Mouse (Mus musculus): ENCODE results near the gene Rnf145. TPM values are rescaled to one million over a fixed set of nuclear protein-coding genes. Genes with fewer than 3 reads are reported as not detected.

The Rnf145 gene
- total and polyA plus RNA-seq, 2 experiments from 2014 or later = 23.3 to 38.1 TPM

DNA sequence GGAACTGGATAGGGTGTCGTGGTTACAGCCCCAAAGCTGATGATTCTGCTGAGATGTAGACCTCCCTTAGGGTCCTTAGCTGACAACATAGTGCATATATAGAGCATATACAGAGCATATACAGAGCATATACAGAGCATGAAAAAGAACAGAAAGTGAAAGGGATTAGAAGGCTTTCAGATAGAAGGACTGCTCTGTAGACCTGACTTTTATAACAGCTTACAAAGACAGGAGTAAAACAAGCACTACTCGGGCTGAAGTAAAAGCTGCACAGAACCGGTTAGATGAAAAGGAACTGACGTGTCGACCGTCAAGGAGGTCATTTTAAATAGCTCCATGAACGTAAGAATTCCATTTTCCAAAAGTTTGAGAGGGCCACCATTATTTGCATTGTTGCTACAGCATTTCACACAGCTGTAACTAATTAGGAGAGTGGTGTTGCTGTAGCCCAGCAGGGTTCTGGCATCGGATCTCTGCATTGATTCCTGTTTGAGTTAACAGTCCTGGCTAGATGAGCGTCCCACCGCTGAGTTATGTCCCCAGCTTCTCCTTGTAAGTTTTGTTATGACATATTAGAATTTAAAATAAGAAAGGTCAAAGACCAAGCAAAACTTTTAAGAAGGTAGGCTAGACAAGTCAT is 20.6 kb downstream of the Rnf145 start:
- DNase-seq (ENCODE audit: low spot score) = no peak
- TF ChIP-seq EP300 (IDR thresholded peaks at IDR 0.05; ENCODE audit: low read depth) (no peak), CTCF (IDR thresholded peaks at IDR 0.05; ENCODE audit: low read depth) (no peak)
- no peak overlapping the region for H3K4me3 ChIP-seq (ENCODE audit: low read depth, low read length)
- no peaks in the 10 kb centered on the region for H3K27me3 ChIP-seq (ENCODE audit: control insufficient read depth, insufficient read depth, low read length)
- peaks cover 28% of the 10 kb centered on the region for H3K36me3 ChIP-seq (replicated peaks; ENCODE audit: control insufficient read depth, insufficient read depth, low read length)
- H3K9me3 ChIP-seq (replicated peaks; ENCODE audit: control insufficient read depth, low read length) = no peaks in the 10 kb centered on the region
- 0 out of 2 replicates have a peak, but pooled peaks cover 4% of the 10 kb centered on the region for H3K4me1 ChIP-seq (ENCODE audit: control insufficient read depth, insufficient read depth)
- H3K9ac ChIP-seq (replicated peaks; ENCODE audit: low read depth, low read length) = no peak overlapping the region
- no peak for ATAC-seq (ENCODE audit: insufficient read depth, low read depth)
- H3K4me2 ChIP-seq (ENCODE audit: low read depth, low read length) = no peak overlapping the region
- WGBS = 81% methylated on average over 10 of the region's 10 CpGs
- no peak overlapping the region for H3K27ac ChIP-seq (ENCODE audit: low read depth)

DNA sequence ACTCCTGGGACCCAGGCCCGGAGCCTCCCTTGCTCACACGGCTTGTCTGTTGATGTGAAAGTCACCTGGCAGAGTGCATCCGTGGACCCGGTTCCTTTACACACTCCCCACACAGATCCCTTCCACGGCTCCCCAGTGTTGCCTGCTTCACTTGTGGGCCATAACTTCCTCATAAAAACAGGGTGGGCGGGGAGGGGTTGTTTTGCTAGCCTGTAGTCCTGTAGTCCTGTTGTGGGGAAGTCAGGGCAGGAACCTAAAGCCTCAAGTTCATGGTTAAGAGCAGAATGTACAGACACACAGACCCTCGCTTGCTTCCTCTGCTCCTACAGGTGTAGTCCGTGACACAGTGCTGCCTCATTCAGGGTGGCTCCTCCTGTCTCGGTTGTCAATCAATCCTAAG is 21.5 kb downstream of the Rnf145 start:
- TF ChIP-seq EP300 (IDR thresholded peaks at IDR 0.05; ENCODE audit: low read depth) (no peak), CTCF (IDR thresholded peaks at IDR 0.05; ENCODE audit: low read depth) (no peak)
- Histone ChIP-seq H3K27ac (ENCODE audit: low read depth) (no peak overlapping the region), H3K4me1 (ENCODE audit: control insufficient read depth, insufficient read depth) (0 out of 2 replicates have a peak, but pooled peaks cover 4% of the 10 kb centered on the region), H3K4me3 (ENCODE audit: low read depth, low read length) (no peak overlapping the region), H3K9me3 (replicated peaks; ENCODE audit: control insufficient read depth, low read length) (no peaks in the 10 kb centered on the region), H3K9ac (replicated peaks; ENCODE audit: low read depth, low read length) (no peak overlapping the region), H3K4me2 (ENCODE audit: low read depth, low read length) (no peak overlapping the region), H3K27me3 (ENCODE audit: control insufficient read depth, insufficient read depth, low read length) (no peaks in the 10 kb centered on the region), H3K36me3 (replicated peaks; ENCODE audit: control insufficient read depth, insufficient read depth, low read length) (peaks cover 30% of the 10 kb centered on the region)
- DNase-seq (ENCODE audit: low spot score) (no peak), ATAC-seq (ENCODE audit: insufficient read depth, low read depth) (no peak)
- 79% methylated on average over 9 of the region's 9 CpGs for WGBS

DNA sequence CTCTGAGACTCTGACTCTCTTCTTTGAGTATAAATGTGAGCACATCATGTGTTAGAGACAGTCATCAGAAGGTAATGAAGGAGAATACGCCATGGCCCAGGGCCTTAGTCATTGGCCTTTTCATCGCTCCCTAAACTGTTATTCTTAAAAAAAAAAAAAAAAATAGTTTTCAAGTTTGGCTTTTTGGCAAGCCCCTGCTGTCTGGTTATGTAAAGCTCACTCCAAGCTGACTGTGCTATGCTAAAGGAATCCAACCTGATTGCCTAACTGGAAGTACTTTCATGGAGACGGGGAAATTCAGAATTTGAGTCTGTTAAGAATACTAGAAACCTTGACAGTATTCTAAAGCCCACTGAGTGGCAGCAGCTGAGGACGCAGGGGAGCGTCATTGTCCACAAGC is 22.5 kb downstream of the Rnf145 start:
- H3K9ac ChIP-seq (replicated peaks; ENCODE audit: low read depth, low read length) = no peak overlapping the region
- no peak for DNase-seq (ENCODE audit: low spot score)
- H3K27me3 ChIP-seq (ENCODE audit: control insufficient read depth, insufficient read depth, low read length) = no peaks in the 10 kb centered on the region
- H3K36me3 ChIP-seq (replicated peaks; ENCODE audit: control insufficient read depth, insufficient read depth, low read length) = peaks cover 30% of the 10 kb centered on the region
- no peak for ATAC-seq (ENCODE audit: insufficient read depth, low read depth)
- no peaks in the 10 kb centered on the region for H3K9me3 ChIP-seq (replicated peaks; ENCODE audit: control insufficient read depth, low read length)
- 0 out of 2 replicates have a peak, but pooled peaks cover 4% of the 10 kb centered on the region for H3K4me1 ChIP-seq (ENCODE audit: control insufficient read depth, insufficient read depth)
- no peak for TF ChIP-seq EP300 (IDR thresholded peaks at IDR 0.05; ENCODE audit: low read depth)
- no peak for TF ChIP-seq CTCF (IDR thresholded peaks at IDR 0.05; ENCODE audit: low read depth)
- no peak overlapping the region for H3K27ac ChIP-seq (ENCODE audit: low read depth)
- WGBS = 81% methylated on average over 5 of the region's 5 CpGs
- H3K4me2 ChIP-seq (ENCODE audit: low read depth, low read length) = no peak overlapping the region
- H3K4me3 ChIP-seq (ENCODE audit: low read depth, low read length) = no peak overlapping the region

DNA sequence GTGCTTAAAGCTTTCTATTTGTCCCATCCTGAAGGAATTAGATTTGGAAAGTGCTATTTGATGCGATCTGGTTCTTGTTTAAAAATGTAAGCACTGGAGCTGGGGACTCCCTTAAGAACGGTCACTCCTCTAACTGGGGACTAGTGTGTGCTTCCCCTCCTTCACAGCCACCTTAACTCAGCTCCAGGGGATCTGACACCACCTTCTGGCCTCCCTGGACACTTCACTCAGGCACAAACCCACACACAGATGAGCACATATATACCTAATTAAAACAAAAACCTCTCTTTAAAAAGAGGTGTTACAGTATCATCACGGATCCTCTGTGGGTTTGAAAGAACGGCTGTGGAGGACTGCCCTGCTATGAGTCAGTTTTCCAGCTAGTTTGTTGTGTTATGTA is 23.0 kb downstream of the Rnf145 start:
- no peak overlapping the region for H3K4me2 ChIP-seq (ENCODE audit: low read depth, low read length)
- no peak for DNase-seq (ENCODE audit: low spot score)
- TF ChIP-seq CTCF (IDR thresholded peaks at IDR 0.05; ENCODE audit: low read depth) = peak; percentile 21; the same call in 1 of the 2 replicates
- TF ChIP-seq EP300 (IDR thresholded peaks at IDR 0.05; ENCODE audit: low read depth) = no peak
- whole genome bisulfite sequencing = 77% methylated on average over 4 of the region's 4 CpGs
- no peak overlapping the region for H3K27ac ChIP-seq (ENCODE audit: low read depth)
- no peak overlapping the region for H3K4me3 ChIP-seq (ENCODE audit: low read depth, low read length)
- no peaks in the 10 kb centered on the region for H3K27me3 ChIP-seq (ENCODE audit: control insufficient read depth, insufficient read depth, low read length)
- H3K9me3 ChIP-seq (replicated peaks; ENCODE audit: control insufficient read depth, low read length) = no peaks in the 10 kb centered on the region
- ATAC-seq (ENCODE audit: insufficient read depth, low read depth) = no peak
- peaks cover 30% of the 10 kb centered on the region for H3K36me3 ChIP-seq (replicated peaks; ENCODE audit: control insufficient read depth, insufficient read depth, low read length)
- 0 out of 2 replicates have a peak, but pooled peaks cover 4% of the 10 kb centered on the region for H3K4me1 ChIP-seq (ENCODE audit: control insufficient read depth, insufficient read depth)
- no peak overlapping the region for H3K9ac ChIP-seq (replicated peaks; ENCODE audit: low read depth, low read length)

DNA sequence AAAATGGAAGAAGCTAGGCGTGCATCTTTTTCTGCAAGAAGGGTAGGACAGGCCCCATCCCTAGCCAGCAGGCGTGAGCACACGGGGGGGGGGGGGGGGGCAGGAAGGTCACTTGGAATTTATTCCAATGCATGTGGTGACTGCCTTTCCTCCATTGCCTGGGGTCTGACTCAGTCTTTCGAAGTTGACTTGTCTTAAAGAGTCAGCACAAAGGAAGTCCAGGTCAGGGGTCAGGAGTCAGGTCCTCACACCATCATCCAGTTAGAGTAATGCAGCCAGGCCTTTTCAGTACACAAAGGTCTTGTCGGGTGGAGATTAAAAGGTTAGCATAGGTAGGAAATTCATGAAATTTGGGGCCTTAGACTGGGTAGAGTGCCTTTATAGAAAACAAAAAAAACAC is 24.8 kb downstream of the Rnf145 start:
- no peak overlapping the region for H3K4me3 ChIP-seq (ENCODE audit: low read depth, low read length)
- H3K27ac ChIP-seq (ENCODE audit: low read depth) = peak overlapping the region; percentile 34; the same call in 1 of the 2 replicates
- TF ChIP-seq EP300 (IDR thresholded peaks at IDR 0.05; ENCODE audit: low read depth) (no peak), CTCF (IDR thresholded peaks at IDR 0.05; ENCODE audit: low read depth) (no peak)
- DNase-seq (ENCODE audit: low spot score) (no peak), ATAC-seq (ENCODE audit: insufficient read depth, low read depth) (no peak)
- H3K9me3 ChIP-seq (replicated peaks; ENCODE audit: control insufficient read depth, low read length) = no peaks in the 10 kb centered on the region
- 79% methylated on average over 5 of the region's 5 CpGs for WGBS
- no peak overlapping the region for H3K9ac ChIP-seq (replicated peaks; ENCODE audit: low read depth, low read length)
- no peak overlapping the region for H3K4me2 ChIP-seq (ENCODE audit: low read depth, low read length)
- H3K4me1 ChIP-seq (ENCODE audit: control insufficient read depth, insufficient read depth) = no peaks in the 10 kb centered on the region
- peaks cover 35% of the 10 kb centered on the region for H3K36me3 ChIP-seq (replicated peaks; ENCODE audit: control insufficient read depth, insufficient read depth, low read length)
- no peaks in the 10 kb centered on the region for H3K27me3 ChIP-seq (ENCODE audit: control insufficient read depth, insufficient read depth, low read length)

DNA sequence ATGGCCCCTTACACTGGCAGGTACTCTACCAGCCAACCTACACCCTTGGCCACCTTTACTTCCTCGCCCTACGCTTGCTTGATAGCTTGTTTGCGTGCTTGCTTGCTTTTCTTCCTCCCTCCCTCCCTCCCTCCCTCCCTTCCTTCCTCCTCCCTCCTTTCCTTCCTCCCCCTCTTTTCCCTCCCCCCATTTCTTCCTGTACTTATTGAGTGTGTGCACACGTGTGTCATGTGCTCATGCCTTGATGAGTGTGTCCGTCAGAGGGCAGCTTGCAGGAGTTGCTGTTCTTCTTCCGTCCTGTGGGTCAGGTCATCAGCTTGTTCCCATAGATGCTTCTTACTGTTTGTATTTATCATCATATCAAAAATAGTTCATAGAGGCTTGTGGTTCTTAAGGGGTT is 25.2 kb downstream of the Rnf145 start:
- TF ChIP-seq EP300 (IDR thresholded peaks at IDR 0.05; ENCODE audit: low read depth) (no peak), CTCF (IDR thresholded peaks at IDR 0.05; ENCODE audit: low read depth) (no peak)
- H3K27me3 ChIP-seq (ENCODE audit: control insufficient read depth, insufficient read depth, low read length) = no peaks in the 10 kb centered on the region
- H3K9me3 ChIP-seq (replicated peaks; ENCODE audit: control insufficient read depth, low read length) = no peaks in the 10 kb centered on the region
- DNase-seq (ENCODE audit: low spot score) (no peak), ATAC-seq (ENCODE audit: insufficient read depth, low read depth) (no peak)
- 65% methylated on average over 6 of the region's 6 CpGs for WGBS
- no peak overlapping the region for H3K9ac ChIP-seq (replicated peaks; ENCODE audit: low read depth, low read length)
- peak overlapping the region; percentile 34; the same call in 1 of the 2 replicates for H3K27ac ChIP-seq (ENCODE audit: low read depth)
- peaks cover 39% of the 10 kb centered on the region for H3K36me3 ChIP-seq (replicated peaks; ENCODE audit: control insufficient read depth, insufficient read depth, low read length)
- no peak overlapping the region for H3K4me3 ChIP-seq (ENCODE audit: low read depth, low read length)
- no peaks in the 10 kb centered on the region for H3K4me1 ChIP-seq (ENCODE audit: control insufficient read depth, insufficient read depth)
- H3K4me2 ChIP-seq (ENCODE audit: low read depth, low read length) = no peak overlapping the region

All from heart, postnatal 0 days (tissue).